Mouse (Mus musculus) forebrain, postnatal 0 days (tissue): ENCODE data around the gene Fem1a. TPM values are rescaled to one million over a fixed set of nuclear protein-coding genes. Genes with fewer than 3 reads are reported as not detected.

ENCODE experiments used
- ATAC-seq: fragments of 200-750 bp; cut with Nextera tagmentation; 2 replicates; pipeline ENCODE4 v1.8.0; 2017; ENCODE audit warnings: mild to moderate bottlenecking, moderate library complexity
- DNase-seq: peaks from one replicate; pipeline ENCODE4 v3.0.0-alpha.2; 2015
- H3K27ac ChIP-seq: fragments of 300-500 bp; sonication (generic); 2 replicates; pipeline ENCODE4 v1.5.1; 2014; ENCODE audit warnings: low read depth, mild to moderate bottlenecking, antibody characterized with exemption, low read length, moderate library complexity, mixed read lengths
- H3K27me3 ChIP-seq: fragments of 300-500 bp; sonication (generic); 2 replicates; pipeline ENCODE4 v1.6.1; 2014; ENCODE audit warnings: mild to moderate bottlenecking, low read length, mixed read lengths; ENCODE audit not compliant: insufficient read depth
- H3K36me3 ChIP-seq: fragments of 300-500 bp; sonication (generic); 2 replicates; pipeline ENCODE4 v1.6.1; 2014; ENCODE audit warnings: mild to moderate bottlenecking, moderate library complexity; ENCODE audit not compliant: insufficient read depth
- H3K4me1 ChIP-seq: fragments of 300-500 bp; sonication (generic); 2 replicates; pipeline ENCODE4 v1.6.1; 2014; ENCODE audit warnings: antibody characterized with exemption; ENCODE audit not compliant: insufficient read depth
- H3K4me2 ChIP-seq: fragments of 300-500 bp; sonication (generic); 2 replicates; pipeline ENCODE4 v1.6.1; 2014; ENCODE audit warnings: low read depth, mild to moderate bottlenecking, moderate library complexity
- H3K4me3 ChIP-seq: fragments of 300-500 bp; sonication (generic); 2 replicates; pipeline ENCODE4 v1.5.1; 2014; ENCODE audit warnings: low read depth, low read length, mixed read lengths
- H3K9ac ChIP-seq: fragments of 300-500 bp; sonication (generic); 2 replicates; pipeline ENCODE4 v1.6.1; 2014; ENCODE audit warnings: mild to moderate bottlenecking
- H3K9me3 ChIP-seq: fragments of 300-500 bp; sonication (generic); 2 replicates; pipeline ENCODE4 v1.6.1; 2016; ENCODE audit warnings: low read length
- CTCF ChIP-seq: sonication (generic); IDR thresholded peaks from 2 replicates; pipeline ENCODE4 v1.5.1; 2016; ENCODE audit warnings: antibody characterized with exemption, control low read depth, low read depth
- WGBS: fragments of 180-500 bp; shearing (Covaris S2); extraction: QIAGEN DNeasy Blood & Tissue Kit; methylation state at CpG from one replicate; pipeline ENCODE4 v1.1.7; 2014; 5-methylcytosine and 5-hydroxymethylcytosine counted together
- polyA plus RNA-seq: library from polyadenylated mRNA; unstranded; fragments of >200 nt; fragmentation: Nextera tagmentation; extraction: Ambion mirVana; gene quantifications from 2 replicates; pipeline ENCODE4 v1.2.1, GENCODE M21; 2015
- total RNA-seq: library from RNA; depleted of rRNA; stranded (reverse); fragments of >200 nt; gene quantifications from 2 replicates; pipeline ENCODE4 v1.2.3, GENCODE M21; 2014

Fem1a gene
- total and polyA plus RNA-seq, 2 experiments from 2014 or later = 17.2 to 53.6 TPM

- no peak overlapping the region for H3K4me2 ChIP-seq
- TF ChIP-seq CTCF = no peak
- H3K4me3 ChIP-seq = no peak overlapping the region
- DNase-seq = no peak
- no peak overlapping the region for H3K9ac ChIP-seq
- WGBS = 84% methylated on average over 12 of the region's 12 CpGs
- H3K4me1 ChIP-seq = peaks cover 11% of the 10 kb centered on the region
- no peaks in the 10 kb centered on the region for H3K27me3 ChIP-seq
- H3K27ac ChIP-seq = no peak overlapping the region
- no peaks in the 10 kb centered on the region for H3K9me3 ChIP-seq
- H3K36me3 ChIP-seq = no peaks in the 10 kb centered on the region
- no peak for ATAC-seq
These were observed 15.1 kb downstream of the Fem1a start for GRCm38 (mm10) chr17:56271609-56272253.

GRCm38 (mm10) chr17:56272644-56273043 is 16.0 kb downstream of the Fem1a start:
- no peaks in the 10 kb centered on the region for H3K27me3 ChIP-seq
- H3K4me3 ChIP-seq = no peak overlapping the region
- H3K4me2 ChIP-seq = no peak overlapping the region
- H3K9ac ChIP-seq = no peak overlapping the region
- no peak for TF ChIP-seq CTCF
- WGBS = 74% methylated on average over 3 of the region's 3 CpGs
- no peak overlapping the region for H3K27ac ChIP-seq
- no peak for ATAC-seq
- H3K9me3 ChIP-seq = no peaks in the 10 kb centered on the region
- DNase-seq = no peak
- no peaks in the 10 kb centered on the region for H3K36me3 ChIP-seq
- H3K4me1 ChIP-seq = peaks cover 11% of the 10 kb centered on the region

GRCm38 (mm10) chr17:56273482-56273881 is 16.9 kb downstream of the Fem1a start:
- H3K9me3 ChIP-seq = no peaks in the 10 kb centered on the region
- TF ChIP-seq CTCF = no peak
- DNase-seq = no peak
- peaks cover 11% of the 10 kb centered on the region for H3K4me1 ChIP-seq
- no peak overlapping the region for H3K9ac ChIP-seq
- no peaks in the 10 kb centered on the region for H3K36me3 ChIP-seq
- H3K27ac ChIP-seq = no peak overlapping the region
- WGBS = 89% methylated on average over 7 of the region's 7 CpGs
- no peaks in the 10 kb centered on the region for H3K27me3 ChIP-seq
- no peak overlapping the region for H3K4me3 ChIP-seq
- no peak overlapping the region for H3K4me2 ChIP-seq
- ATAC-seq = no peak

GRCm38 (mm10) chr17:56273986-56274385 is 17.4 kb downstream of the Fem1a start:
- Histone ChIP-seq H3K4me3 (no peak overlapping the region), H3K27me3 (no peaks in the 10 kb centered on the region), H3K27ac (no peak overlapping the region), H3K9me3 (no peaks in the 10 kb centered on the region), H3K9ac (no peak overlapping the region), H3K36me3 (no peaks in the 10 kb centered on the region), H3K4me2 (no peak overlapping the region), H3K4me1 (peaks cover 6% of the 10 kb centered on the region; the same call in 1 of the 2 replicates)
- DNase-seq (no peak), ATAC-seq (no peak)
- 91% methylated on average over 5 of the region's 5 CpGs for WGBS
- no peak for TF ChIP-seq CTCF

GRCm38 (mm10) chr17:56275842-56276480 is 19.4 kb downstream of the Fem1a start:
- WGBS = 34% methylated on average over 5 of the region's 5 CpGs
- Histone ChIP-seq H3K27ac (peak overlapping the region; percentile 29; the same call in 1 of the 2 replicates), H3K36me3 (no peaks in the 10 kb centered on the region), H3K9ac (peak overlapping the region; percentile 48), H3K9me3 (no peaks in the 10 kb centered on the region), H3K4me3 (peak overlapping the region; percentile 46), H3K27me3 (no peaks in the 10 kb centered on the region), H3K4me1 (peaks cover 5% of the 10 kb centered on the region; the same call in 1 of the 2 replicates), H3K4me2 (peak overlapping the region; percentile 74)
- TF ChIP-seq CTCF = no peak
- ATAC-seq (no peak), DNase-seq (no peak)

GRCm38 (mm10) chr17:56276643-56277566 is 20.3 kb downstream of the Fem1a start, which contains the start of gene Ticam1:
Gene Ticam1 (minus strand): TSS chr17:56276786.
- ATAC-seq = peak; percentile 79
- H3K27ac ChIP-seq = peak within 1 kb of the TSS; percentile 29; the same call in 1 of the 2 replicates
- no peaks in the 10 kb centered on the region for H3K27me3 ChIP-seq

More at GRCm38 (mm10) chr17:56276643-56277566, 20.3 kb downstream of the Fem1a start, which contains the start of gene Ticam1:
- no peaks in the 10 kb centered on the region for H3K36me3 ChIP-seq
- peak within 1 kb of the TSS; percentile 46 for H3K4me3 ChIP-seq
- H3K4me2 ChIP-seq = peak within 1 kb of the TSS; percentile 74
- H3K4me1 ChIP-seq = peaks cover 5% of the 10 kb centered on the region; the same call in 1 of the 2 replicates
- no peaks in the 10 kb centered on the region for H3K9me3 ChIP-seq
- 5% methylated on average over 20 of the region's 21 CpGs for WGBS
- H3K9ac ChIP-seq = peak within 1 kb of the TSS; percentile 48
- DNase-seq = peak; percentile 69
- peak; percentile 49 for TF ChIP-seq CTCF
